15 mouse cellular contexts compared by ENCODE assay signal in genomic region chr2:153051537-153051936, GRCm38 (mm10). TPM values are rescaled to one million over a fixed set of nuclear protein-coding genes. Genes with fewer than 3 reads are reported as not detected.
"Had no signal": no experiment of that assay in that cellular context is flagged by ENCODE, and none has a peak within 500 bp of the region (broad histone marks: within the 10 kb centered on the region; RNA-seq: fewer than 3 reads in every experiment).

No protein-coding gene starts in this region.

- DNase-seq: kidney, adult 2 months; kidney, postnatal 25 days; layer of hippocampus, adult 9-11 months; liver; lung, adult 18-20 months; lung, postnatal 10 days; lung, postnatal 36 days; retina, postnatal 1 day; right cerebral cortex, postnatal 25 days; spleen, adult 18-20 months; thymus, adult 18-20 months; thymus, postnatal 36 days had no signal

- ATAC-seq: liver, embryonic 12.5 days; midbrain, embryonic 15.5 days had no signal

RNA-seq across cellular contexts. Expression of gene Ccm2l, which starts 14.2 kb away (rescaled TPM):
- total RNA-seq: neutrophil, adult 5-6 weeks had no signal

RNA-seq across cellular contexts. Expression of gene Xkr7, which starts 19.9 kb away (rescaled TPM):
- total RNA-seq: neutrophil, adult 5-6 weeks had no signal
